In the genomic region with DNA sequence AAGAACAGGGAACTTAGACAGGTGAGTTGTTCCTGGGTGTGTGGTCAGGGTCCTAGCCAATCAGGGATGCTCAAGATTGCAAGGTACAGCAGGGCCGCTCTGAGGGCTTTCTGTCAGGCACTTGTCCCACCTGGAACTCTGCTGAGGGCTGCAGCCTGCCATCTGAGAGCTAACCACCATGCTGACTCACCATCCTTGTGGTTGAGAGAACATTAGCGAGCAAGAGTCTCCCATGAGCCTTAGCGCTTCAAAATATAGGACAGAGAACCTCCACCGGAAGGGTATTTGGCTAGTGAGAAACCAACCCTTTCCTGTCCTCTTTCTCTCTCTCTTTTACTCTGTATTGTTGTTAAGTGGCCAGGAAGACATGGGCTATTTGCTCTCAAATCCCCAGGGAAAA, we compare ENCODE assay signal across 14 mouse cellular contexts.
DNase-seq lines count a peak whose midpoint lies in the region.
"Had no signal": no experiment of that assay in that cellular context is flagged by ENCODE, and none has a peak within 500 bp of the region (broad histone marks: within the 10 kb centered on the region; RNA-seq: fewer than 3 reads in every experiment).

No protein-coding gene starts in this region.

- H3K4me3 ChIP-seq in megakaryocyte, embryonic 14.5 days (replicated peaks): peak overlapping the region; percentile 76
- H3K4me3 ChIP-seq: embryonic facial prominence, embryonic 10.5 days; layer of hippocampus, adult 2 months; liver, embryonic 12.5 days had no signal

- H3K27me3 ChIP-seq in megakaryocyte, embryonic 14.5 days (replicated peaks): no peaks in the 10 kb centered on the region
- H3K27me3 ChIP-seq: liver, embryonic 12.5 days had no signal

- H3K9me3 ChIP-seq in megakaryocyte, embryonic 14.5 days: no peaks in the 10 kb centered on the region
- H3K9me3 ChIP-seq: embryonic facial prominence, embryonic 10.5 days; liver, embryonic 12.5 days had no signal

- no peaks in the 10 kb centered on the region for H3K36me3 ChIP-seq in megakaryocyte, embryonic 14.5 days (replicated peaks; ENCODE audit: low read length)
- H3K36me3 ChIP-seq: embryonic facial prominence, embryonic 10.5 days; liver, embryonic 12.5 days had no signal

- peaks cover 37% of the 10 kb centered on the region for H3K4me1 ChIP-seq in megakaryocyte, embryonic 14.5 days
- H3K4me1 ChIP-seq: embryonic facial prominence, embryonic 10.5 days; liver, embryonic 12.5 days had no signal

- DNase-seq in B cell, adult 2 months: peak; percentile 28 to 42
- peak; percentile 44 to 72 for DNase-seq in CD8-positive naive resting alpha-beta T cell, adult 2 months (ENCODE audit: low read depth in 2 of 2, low spot score in 2 of 2)
- peak; percentile 89 for DNase-seq in thymus, postnatal 0 days (ENCODE audit: low spot score)
- no peak for DNase-seq in kidney, postnatal 14 days
- DNase-seq in urinary bladder, postnatal 10 days (ENCODE audit: low spot score): no peak
- DNase-seq in right cerebral cortex, postnatal 14 days: no peak
- DNase-seq: cerebellum, adult 8-10 months; kidney, adult 9 months; lung, postnatal 14 days; spleen, adult 18-20 months had no signal

Comparison
In these comparisons a context has a peak if more than half of its experiments do, and no peak if none do; other contexts are left out.
1. DNase-seq: peak in B cell, adult 2 months (2 of 2), CD8-positive naive resting alpha-beta T cell, adult 2 months (2 of 2) and thymus, postnatal 0 days (single experiment); none in kidney, postnatal 14 days (single experiment), urinary bladder, postnatal 10 days (single experiment) and right cerebral cortex, postnatal 14 days (single experiment).